Mouse (Mus musculus) adrenal gland, adult 8-10 months (tissue): ENCODE measurements around the gene Supt3. TPM values are rescaled to one million over a fixed set of nuclear protein-coding genes. Genes with fewer than 3 reads are reported as not detected.

ENCODE experiments used
- DNase-seq: peaks from one replicate; pipeline ENCODE4 v3.0.0; 2022
- total RNA-seq, 4 experiments: library from RNA; stranded (reverse); gene quantifications; 2 replicates each; pipeline ENCODE4 v1.2.4; 2022

Gene Supt3
- total RNA-seq, 4 experiments from 2014 or later, result 20.1 to 39.1 (median 31.3) TPM

GRCm38 (mm10) chr17:44783143-44783542 lies 6.2 kb downstream of the Supt3 start:
- DNase-seq, result no peak

GRCm38 (mm10) chr17:44788982-44789747 lies 12.2 kb downstream of the Supt3 start:
- no peak for DNase-seq

DNA sequence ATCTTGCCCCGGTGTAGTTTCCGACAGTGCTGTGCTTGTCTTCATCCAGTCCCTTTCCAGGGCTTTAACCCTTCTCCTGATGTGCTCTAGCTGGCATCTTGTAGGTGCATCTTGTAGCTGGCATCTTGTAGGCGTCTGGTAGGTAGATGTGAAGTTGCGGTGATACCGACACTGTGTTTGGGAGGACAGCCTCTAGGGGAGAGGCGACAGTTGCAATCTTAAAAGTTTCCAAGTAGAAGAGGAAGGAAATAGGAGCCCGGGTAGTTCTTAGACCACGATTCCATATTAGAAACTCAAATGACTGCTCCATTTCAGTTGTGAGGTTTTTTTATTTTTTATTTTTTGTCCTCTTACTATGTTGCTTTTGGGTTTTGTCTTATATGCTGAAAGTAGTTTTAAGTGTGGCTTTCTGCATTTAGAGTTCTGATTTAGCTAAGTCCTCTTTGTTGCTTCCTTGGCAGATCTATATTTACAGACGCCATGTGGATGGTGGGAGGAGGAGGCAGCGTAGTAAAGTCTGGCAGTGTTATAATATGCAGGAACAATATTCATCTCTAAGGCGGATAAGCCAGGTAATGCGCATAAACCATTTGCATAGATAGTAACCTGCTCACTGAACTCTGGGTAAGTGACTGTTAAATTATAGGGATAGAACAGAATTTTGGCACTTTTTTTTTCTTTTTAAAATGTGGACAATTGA lies 15.4 kb downstream of the Supt3 start:
- DNase-seq, result no peak

DNA sequence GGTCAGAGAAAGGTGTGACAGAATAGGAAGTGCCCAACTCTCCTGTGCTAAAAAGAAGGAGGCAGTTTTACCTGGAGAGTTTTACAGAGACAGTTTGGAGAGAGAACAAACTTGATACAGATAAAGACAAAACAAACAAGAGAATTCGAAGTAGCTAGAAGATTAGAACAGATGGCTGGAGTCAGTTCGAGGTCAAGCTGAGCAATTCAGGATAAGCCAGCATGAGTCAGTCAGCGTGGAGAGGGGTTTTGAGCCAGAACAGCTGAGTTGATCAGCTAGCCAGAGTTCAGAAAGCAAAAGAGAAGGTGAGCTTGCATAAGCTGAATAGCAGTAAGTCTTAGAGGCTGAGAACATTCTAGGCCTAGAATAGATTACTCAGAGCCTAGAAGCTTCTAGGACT lies 20.4 kb downstream of the Supt3 start:
- peak; percentile 48 for DNase-seq

GRCm38 (mm10) chr17:44807031-44807430 lies 30.1 kb downstream of the Supt3 start:
- DNase-seq, result no peak

DNA sequence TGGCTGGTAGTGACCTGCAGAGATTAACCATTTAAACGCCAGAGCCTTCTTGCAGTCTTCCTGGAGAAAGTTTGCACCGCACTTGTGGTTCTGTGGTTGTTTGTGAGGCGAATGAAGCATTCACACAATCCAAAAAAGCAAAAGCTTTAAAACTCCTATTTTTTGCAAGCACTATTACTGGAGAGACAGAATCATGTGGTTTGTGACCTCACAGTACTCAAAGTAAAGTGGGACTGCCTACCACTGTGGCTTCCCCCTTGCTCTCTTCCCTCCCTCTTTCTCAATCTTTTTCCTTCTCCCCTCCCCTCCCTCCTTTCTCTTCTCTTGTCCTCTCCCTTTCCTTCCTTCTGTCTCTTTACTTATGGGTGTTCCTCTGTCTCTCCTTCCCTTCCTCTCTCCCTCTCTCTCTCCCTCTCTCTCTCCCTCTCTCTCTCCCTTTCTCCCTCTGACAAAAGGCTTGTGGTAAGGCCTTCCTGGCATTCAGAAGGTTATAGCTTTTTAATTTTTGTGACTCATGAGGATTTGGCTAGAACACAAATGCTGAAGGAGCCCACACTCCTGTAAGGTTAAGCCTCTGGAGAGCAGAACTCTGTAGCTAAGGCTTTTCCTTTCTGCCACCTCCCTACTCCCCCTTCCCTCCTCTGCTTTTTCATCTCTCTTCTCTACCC lies 37.7 kb downstream of the Supt3 start, which contains the start of gene Runx2:
Runx2 (minus strand) TSS at position 290 of the 668 bp plus-strand sequence.
- DNase-seq, result no peak

- no peak for DNase-seq
Observed at GRCm38 (mm10) chr17:44818825-44819224, 41.9 kb downstream of the Supt3 start.

DNA sequence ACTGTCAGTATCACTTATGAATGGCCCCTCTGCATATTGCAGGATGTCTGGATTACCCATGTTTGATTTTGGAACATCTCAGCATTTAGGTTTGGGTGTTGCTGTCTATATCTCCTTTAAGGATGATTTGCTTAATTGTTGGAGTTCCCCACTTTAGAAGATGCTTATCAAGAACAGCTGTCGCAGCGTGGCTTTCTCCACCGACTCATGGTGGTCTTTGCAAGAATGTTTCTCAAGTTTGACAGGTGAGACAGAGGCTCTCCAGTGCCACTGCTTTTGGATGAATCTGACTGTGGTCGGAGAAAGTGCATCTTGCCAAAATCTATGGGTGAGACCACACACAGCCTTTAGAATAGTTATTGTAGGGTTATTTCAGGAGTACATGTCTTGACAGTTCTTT lies 42.9 kb downstream of the Supt3 start:
- DNase-seq, result no peak

DNA sequence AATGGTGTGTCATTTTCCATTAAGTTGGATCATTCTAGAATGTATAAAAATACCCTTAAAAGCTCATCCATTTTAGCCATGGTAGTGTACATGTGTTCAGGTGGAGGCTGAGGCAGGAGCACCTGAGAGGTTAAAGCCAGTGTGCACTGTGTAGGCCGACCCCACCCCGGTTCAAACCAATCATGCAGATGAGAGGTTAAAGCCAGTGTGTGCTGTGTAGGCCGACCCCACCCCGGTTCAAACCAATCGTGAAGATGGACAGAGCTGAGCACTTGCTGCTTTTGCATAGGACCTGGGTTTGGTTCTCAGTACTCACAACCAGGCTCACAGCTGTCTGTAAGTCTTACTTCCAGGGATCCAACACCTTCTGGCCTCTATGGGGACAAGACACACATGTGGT lies 45.0 kb downstream of the Supt3 start:
- no peak for DNase-seq

DNA sequence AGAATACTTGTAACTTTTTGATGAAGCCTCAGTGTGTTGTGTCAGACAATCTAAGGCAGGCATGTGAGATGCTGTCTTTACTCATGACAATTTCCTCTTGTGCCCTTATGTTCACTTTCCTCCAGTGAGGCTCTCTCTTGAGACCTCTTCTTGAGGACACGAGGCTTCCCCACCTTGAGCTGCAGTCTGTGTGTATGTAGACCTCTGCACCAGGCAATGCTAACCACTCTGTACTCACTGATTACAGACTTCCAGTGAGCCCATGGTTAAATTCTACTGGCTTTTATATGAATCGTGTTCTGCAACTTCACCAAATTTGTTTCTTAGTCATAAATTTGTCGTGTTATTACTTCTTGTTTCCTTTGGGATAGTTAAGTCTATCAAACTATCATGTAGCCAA lies 50.2 kb downstream of the Supt3 start:
- DNase-seq, result no peak

GRCm38 (mm10) chr17:44827964-44828363 lies 51.0 kb downstream of the Supt3 start:
- no peak for DNase-seq

GRCm38 (mm10) chr17:44829587-44829986 lies 52.6 kb downstream of the Supt3 start:
- no peak for DNase-seq

DNA sequence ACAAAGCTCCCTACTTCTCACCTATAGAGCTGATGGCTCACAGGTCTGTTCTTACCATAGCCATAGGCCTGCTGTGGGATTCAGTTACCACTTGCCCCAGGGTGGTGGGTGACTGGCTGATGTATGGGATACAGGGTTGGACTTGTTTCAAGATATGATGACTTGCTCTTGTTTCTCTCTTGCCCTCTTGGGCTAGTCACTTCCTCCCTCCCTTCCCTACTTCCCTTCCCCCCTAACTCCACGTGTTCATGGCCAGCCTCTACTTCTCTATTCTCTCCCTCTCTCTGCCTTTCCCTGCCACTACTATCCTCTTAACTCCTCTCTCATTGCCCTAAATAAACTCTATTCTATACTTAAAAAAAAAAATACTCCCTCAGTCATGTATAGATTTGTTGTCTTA lies 54.2 kb downstream of the Supt3 start:
- DNase-seq, result no peak

DNA sequence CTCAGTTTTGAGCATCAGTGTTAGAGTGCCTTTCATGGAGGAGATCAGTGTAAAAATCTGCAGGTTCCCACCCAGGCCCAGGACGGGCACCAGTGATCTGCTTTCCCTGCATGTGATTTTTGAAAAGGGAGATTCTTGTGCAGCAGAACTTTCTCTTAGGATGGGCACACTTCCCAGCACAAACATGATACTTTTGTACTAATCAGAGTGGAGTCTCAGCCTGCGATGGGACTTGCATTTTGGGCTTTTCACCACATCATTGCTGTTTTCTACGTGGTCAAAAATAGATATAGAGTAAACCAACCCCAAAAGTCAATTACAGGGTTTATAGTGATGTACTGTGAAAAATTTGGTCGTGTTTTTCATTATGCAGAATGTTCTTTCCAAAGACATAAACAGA lies 65.2 kb downstream of the Supt3 start:
- no peak for DNase-seq

- no peak for DNase-seq
Observed at GRCm38 (mm10) chr17:44863165-44863564, 86.2 kb downstream of the Supt3 start.

DNA sequence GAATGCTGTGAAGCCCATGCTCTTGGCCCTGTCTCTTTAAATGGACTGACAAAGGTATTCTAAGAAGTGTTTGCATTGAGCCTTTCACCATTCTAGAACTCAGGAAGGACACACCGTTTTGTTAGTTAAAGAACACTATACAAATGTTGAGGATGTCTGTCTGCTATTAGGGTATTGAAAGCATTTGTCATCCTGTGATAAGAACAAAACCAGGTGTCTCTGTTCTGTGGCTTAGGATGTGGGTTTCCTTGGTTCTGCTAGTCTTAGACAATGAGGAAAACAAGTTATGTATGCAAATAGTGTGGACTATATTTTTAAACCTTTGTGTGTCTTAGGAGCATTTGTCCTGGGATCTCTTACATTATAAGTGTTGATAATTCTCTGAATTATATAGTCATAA lies 116.6 kb downstream of the Supt3 start:
- no peak for DNase-seq

DNA sequence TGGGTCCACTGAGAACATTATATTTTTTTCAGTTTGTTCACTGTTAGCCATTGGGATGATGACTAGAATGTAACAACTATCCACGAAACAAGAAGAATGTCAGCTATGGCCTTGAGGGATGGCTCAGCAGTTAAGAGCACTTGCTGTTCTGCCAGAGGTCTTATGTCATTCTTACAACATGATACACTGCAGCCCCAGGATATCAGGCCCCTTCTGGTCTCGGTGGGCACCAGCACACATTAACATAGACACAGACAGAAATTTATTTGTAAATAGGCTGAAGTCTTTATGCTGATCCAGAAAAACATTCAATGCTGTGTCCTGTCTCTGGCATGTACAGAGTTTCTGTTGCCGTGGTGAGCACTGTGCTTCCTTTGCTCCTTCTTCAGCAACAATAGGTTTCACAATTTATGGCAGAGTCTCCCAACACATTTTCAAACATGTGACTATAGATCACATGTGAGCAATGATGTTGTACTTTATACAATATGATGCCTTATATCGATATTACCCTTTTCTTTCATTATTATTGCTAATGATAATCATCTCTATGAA lies 166.7 kb downstream of the Supt3 start:
- DNase-seq, result peak; percentile 61

DNA sequence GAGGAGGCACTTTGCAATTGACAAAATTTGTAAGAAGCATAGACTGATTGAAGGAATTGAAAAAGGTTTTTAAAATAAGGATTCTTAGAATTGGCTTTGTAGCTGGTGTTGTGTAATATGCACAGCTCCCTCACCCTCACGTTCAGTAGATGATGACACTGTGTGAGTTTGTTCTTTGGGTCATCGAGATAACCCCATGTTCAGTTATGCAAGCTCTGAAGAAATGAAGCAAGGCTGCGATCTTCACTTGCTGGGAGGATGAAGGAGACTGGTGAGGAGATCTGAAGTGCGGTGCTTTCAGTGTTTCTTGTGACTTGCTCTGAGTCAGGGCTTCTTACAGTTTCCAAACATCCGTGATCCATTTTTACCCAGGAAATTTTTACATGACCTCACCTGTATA lies 168.4 kb downstream of the Supt3 start:
- peak; percentile 50 for DNase-seq

DNA sequence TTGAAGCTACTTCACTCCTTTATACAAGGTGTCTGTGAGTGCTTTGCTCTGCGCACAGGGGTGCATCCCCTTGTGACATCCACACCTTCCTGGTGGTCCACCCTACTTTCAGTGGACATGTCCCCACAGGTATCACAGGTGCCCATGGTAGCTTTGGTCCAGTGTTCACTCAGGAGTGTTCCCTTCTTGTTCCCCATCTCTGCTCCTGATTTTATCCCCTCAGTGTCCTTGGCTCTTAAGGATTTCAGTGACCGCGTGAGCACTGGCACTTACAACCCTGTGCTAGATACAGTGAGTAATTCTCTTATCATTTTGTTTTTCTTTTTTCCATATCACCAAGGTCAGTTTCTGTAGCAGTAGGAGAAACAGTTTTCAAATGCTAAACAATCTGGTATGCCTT lies 171.4 kb downstream of the Supt3 start:
- DNase-seq, result peak; percentile 43

DNA sequence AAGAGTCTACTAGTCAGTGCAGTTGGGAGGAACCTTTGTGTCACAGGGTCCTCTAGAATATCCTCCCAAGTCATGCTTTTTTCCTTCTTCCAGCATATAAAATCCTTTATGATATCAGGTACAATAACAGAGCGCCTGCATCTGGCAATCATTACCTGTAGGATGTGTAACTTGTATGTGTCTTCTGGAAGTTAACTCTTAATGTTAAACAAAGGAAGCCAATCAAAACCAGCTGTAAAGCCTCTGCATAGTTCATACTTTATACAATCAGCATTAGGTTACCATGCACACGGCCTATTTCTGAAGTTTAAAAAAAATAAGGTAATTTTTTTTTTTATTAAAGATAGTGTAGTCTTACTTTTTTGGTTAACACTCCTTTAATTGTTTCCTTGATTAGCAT lies 179.7 kb downstream of the Supt3 start:
- DNase-seq, result no peak

GRCm38 (mm10) chr17:44963051-44963798 lies 186.3 kb downstream of the Supt3 start:
- DNase-seq, result no peak

DNA sequence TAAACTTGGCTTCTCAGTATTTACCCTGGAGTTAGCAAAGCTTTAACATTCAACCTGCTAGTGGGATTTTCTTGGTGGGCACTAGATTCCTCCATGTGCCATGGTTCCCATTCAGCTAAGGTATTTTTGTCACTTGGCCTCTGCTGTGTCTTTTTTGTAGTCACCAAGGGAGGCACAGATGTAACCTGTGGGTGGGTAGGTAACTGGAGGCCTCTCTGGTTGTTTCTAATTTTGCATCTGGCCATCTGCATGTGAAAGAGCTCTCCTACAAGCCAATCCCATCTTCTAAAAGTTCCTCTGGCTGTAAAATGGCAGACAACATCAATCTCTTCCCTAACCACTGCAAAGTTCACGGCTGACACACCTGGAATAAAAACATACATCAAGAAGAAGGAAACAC lies 190.2 kb downstream of the Supt3 start:
- no peak for DNase-seq
